Mouse (Mus musculus): ENCODE results near the gene Ehd1. TPM values are rescaled to one million over a fixed set of nuclear protein-coding genes. Genes with fewer than 3 reads are reported as not detected.
A peak's percentile ranks its signal among the peaks of the same experiment; 100 is the strongest.

Gene Ehd1
- total RNA-seq, 1 experiment: 162 TPM

DNA sequence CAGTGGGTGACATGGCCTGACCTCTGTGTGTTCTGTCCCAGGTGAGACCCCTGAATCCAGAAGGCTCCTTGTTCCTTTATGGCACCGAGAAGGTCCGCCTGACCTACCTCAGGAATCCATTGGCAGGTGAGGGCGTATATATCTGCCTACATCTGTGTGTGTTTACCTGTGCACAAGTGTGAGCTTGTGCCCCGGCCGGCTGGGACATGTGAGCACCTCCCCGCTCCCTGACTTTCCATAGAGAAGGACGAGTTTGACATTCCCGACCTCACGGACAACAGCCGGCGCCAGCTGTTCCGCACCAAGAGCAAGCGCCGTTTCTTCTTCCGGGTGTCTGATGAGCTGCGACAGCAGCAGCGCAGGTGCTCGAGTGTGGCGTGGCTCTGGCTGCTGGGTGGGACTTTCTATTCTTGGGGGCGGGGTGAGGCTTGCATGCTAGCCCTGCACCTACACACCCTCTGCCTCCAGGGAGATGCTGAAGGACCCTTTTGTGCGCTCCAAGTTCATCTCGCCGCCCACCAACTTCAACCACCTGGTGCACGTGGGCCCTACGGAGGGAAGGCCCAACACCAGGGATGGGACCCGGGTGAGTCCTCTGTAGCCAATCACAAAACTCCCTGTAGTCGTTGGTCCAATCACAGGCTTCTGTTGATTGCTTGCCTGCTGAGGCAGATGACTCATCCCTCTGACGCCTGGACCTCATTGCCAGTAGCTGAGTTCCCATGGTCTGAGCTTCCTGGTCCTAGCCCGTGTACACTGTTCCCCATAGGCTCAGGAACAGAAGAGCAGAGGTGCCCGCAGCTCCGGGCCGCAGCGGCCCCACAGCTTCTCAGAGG is 45.5 kb downstream of the Ehd1 start:
- peaks cover 64% of the 10 kb centered on the region for H3K36me3 ChIP-seq (ENCODE audit: control insufficient read depth, insufficient read depth, low read length, poor library complexity, severe bottlenecking)
- no peaks in the 10 kb centered on the region for H3K9me3 ChIP-seq (ENCODE audit: control insufficient read depth, insufficient read depth, low read depth, low read length)
- DNase-seq (ENCODE audit: low read depth, low spot score): peak; percentile 75
- TF ChIP-seq CHD2 (IDR thresholded peaks at IDR 0.05; ENCODE audit: low read depth, low read length) (peak; percentile 70), MAFK (IDR thresholded peaks at IDR 0.05; ENCODE audit: insufficient read depth, low read depth, low read length) (no peak)
- peaks cover 0 to 19% of the 10 kb centered on the region in 2 experiments; a peak in 3 of 4 replicates for H3K4me1 ChIP-seq (ENCODE audit: control insufficient read depth in 2 of 2, insufficient read depth in 2 of 2, low read length in 2 of 2, poor library complexity in 1 of 2)
- 0 out of 2 replicates have a peak overlapping the region, but pooled peaks have one; percentile 2 for H3K9ac ChIP-seq (ENCODE audit: insufficient read depth, low read depth, low read length, poor library complexity, severe bottlenecking)
- H3K4me3 ChIP-seq (ENCODE audit: insufficient read depth in 1 of 2, low read depth in 1 of 2, low read length in 2 of 2, poor library complexity in 1 of 2, severe bottlenecking in 1 of 2): peak overlapping the region in 1 of 2 experiments; percentile 10; a peak in 1 of 4 replicates
- H3K27ac ChIP-seq (ENCODE audit: insufficient read depth, low read depth, low read length, poor library complexity, severe bottlenecking): no peak overlapping the region
- in situ Hi-C loops (cut with MboI; ENCODE audit: low sequenced_read_pairs in 2 of 2, unreplicated experiment in 2 of 2): no loop called here

DNA sequence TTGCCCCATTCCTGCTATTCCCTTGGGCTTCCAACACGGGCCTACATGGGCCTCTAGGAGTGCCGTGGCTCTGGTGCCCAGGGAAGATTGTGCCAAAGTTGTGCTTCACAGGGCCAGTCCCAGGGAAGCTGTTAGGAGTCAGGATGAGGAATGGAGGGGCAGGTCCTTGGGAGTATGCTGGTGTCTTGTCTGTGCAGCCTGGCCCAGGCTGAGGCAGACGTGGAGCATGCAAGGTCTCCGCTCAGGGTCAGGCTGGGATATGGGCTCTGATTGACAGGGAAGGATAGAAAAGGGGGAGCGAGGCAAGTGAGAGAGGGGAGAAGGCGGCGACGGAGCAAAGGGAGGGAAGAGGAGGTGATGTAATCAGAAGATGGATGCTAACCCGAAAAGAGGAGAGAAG is 48.2 kb downstream of the Ehd1 start:
- in situ Hi-C loops (cut with MboI; ENCODE audit: low sequenced_read_pairs in 2 of 2, unreplicated experiment in 2 of 2): no loop called here
- Histone ChIP-seq H3K27ac (ENCODE audit: insufficient read depth, low read depth, low read length, poor library complexity, severe bottlenecking) (no peak overlapping the region), H3K4me3 (ENCODE audit: insufficient read depth in 1 of 2, low read depth in 1 of 2, low read length in 2 of 2, poor library complexity in 1 of 2, severe bottlenecking in 1 of 2) (no peak overlapping the region), H3K4me1 (ENCODE audit: control insufficient read depth in 2 of 2, insufficient read depth in 2 of 2, low read length in 2 of 2, poor library complexity in 1 of 2) (peaks cover 0 to 19% of the 10 kb centered on the region in 2 experiments; a peak in 3 of 4 replicates), H3K9ac (ENCODE audit: insufficient read depth, low read depth, low read length, poor library complexity, severe bottlenecking) (no peak overlapping the region), H3K9me3 (ENCODE audit: control insufficient read depth, insufficient read depth, low read depth, low read length) (no peaks in the 10 kb centered on the region), H3K36me3 (ENCODE audit: control insufficient read depth, insufficient read depth, low read length, poor library complexity, severe bottlenecking) (peaks cover 40% of the 10 kb centered on the region)
- DNase-seq (ENCODE audit: low read depth, low spot score): no peak
- TF ChIP-seq ZNF384 (IDR thresholded peaks at IDR 0.05; ENCODE audit: low read depth, low read length) (no peak), MAFK (IDR thresholded peaks at IDR 0.05; ENCODE audit: insufficient read depth, low read depth, low read length) (no peak), ZC3H11A (IDR thresholded peaks at IDR 0.05; ENCODE audit: borderline replicate concordance, low read depth, low read length) (no peak), HCFC1 (IDR thresholded peaks at IDR 0.05; ENCODE audit: borderline replicate concordance, insufficient read depth, low read length) (no peak), CHD2 (IDR thresholded peaks at IDR 0.05; ENCODE audit: low read depth, low read length) (no peak)

DNA sequence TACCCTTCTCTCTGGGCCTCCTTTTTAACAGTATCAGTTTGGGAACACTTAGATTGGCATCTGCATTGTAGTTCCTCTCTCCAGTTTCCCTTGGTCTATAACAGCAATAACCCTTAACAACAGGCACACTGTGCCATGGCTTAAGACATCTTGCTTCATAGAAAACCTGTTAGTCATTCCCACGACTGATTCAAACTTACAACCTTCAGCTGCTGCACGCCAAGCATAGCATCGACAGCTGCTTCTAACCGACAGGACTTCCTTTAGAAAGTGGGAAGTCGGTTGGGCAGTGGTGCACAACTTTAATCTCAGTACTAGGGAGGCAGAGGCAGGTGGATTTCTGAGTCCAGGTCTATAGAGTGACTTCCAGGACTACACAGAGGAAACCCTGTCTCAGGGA is 54.7 kb downstream of the Ehd1 start:
- in situ Hi-C loops (cut with MboI; ENCODE audit: low sequenced_read_pairs in 2 of 2, unreplicated experiment in 2 of 2): no loop called here
- Histone ChIP-seq H3K9me3 (ENCODE audit: control insufficient read depth, insufficient read depth, low read depth, low read length) (no peaks in the 10 kb centered on the region), H3K36me3 (ENCODE audit: control insufficient read depth, insufficient read depth, low read length, poor library complexity, severe bottlenecking) (0 out of 2 replicates have a peak, but pooled peaks cover under 1% of the 10 kb centered on the region), H3K4me3 (ENCODE audit: insufficient read depth in 1 of 2, low read depth in 1 of 2, low read length in 2 of 2, poor library complexity in 1 of 2, severe bottlenecking in 1 of 2) (no peak overlapping the region), H3K4me1 (ENCODE audit: control insufficient read depth in 2 of 2, insufficient read depth in 2 of 2, low read length in 2 of 2, poor library complexity in 1 of 2) (peaks cover 3 to 5% of the 10 kb centered on the region in 2 experiments), H3K9ac (ENCODE audit: insufficient read depth, low read depth, low read length, poor library complexity, severe bottlenecking) (no peak overlapping the region), H3K27ac (ENCODE audit: insufficient read depth, low read depth, low read length, poor library complexity, severe bottlenecking) (no peak overlapping the region)
- DNase-seq (ENCODE audit: low read depth, low spot score): no peak
- TF ChIP-seq CHD2 (IDR thresholded peaks at IDR 0.05; ENCODE audit: low read depth, low read length) (no peak), MAFK (IDR thresholded peaks at IDR 0.05; ENCODE audit: insufficient read depth, low read depth, low read length) (no peak), ZC3H11A (IDR thresholded peaks at IDR 0.05; ENCODE audit: borderline replicate concordance, low read depth, low read length) (no peak), ZNF384 (IDR thresholded peaks at IDR 0.05; ENCODE audit: low read depth, low read length) (no peak), HCFC1 (IDR thresholded peaks at IDR 0.05; ENCODE audit: borderline replicate concordance, insufficient read depth, low read length) (no peak)

DNA sequence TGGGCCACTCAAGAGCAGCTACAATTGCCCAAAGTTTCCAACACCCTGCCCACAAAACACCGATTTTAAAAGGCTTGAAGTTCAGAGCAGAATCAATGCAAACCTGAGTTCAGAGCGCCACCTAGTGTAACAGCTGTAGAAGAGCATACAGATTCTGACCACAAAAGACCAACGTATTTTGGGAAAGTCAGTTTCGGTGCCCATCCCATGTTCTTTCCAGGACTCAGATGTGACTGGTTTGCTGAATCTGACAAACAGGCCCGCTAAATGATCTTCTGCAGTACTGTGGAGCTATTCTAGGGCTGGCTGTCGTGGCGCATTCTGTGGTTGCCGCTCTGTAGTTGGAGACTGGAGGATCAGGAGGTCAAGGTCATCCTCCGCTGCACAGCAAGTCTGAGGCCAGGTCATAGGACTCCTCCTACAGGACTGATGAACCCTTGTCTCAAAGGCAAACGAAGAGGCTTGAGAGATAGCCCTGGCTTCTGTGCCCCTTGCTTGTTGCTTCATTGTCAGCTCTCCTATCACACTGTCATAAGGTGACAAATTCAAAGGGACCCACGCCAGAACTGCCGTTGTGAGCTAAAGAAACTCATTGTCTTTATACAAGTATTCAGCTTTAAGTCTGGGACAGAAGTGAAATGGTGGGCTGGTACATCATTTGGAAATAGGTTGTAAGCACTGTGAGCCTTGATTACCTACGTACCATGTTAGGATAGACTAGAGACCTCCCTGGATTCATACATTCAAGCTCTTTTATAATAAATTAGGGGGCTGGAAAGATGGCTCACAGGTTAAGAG is 55.4 kb downstream of the Ehd1 start:
- Histone ChIP-seq H3K4me3 (ENCODE audit: insufficient read depth in 1 of 2, low read depth in 1 of 2, low read length in 2 of 2, poor library complexity in 1 of 2, severe bottlenecking in 1 of 2) (no peak overlapping the region), H3K9ac (ENCODE audit: insufficient read depth, low read depth, low read length, poor library complexity, severe bottlenecking) (no peak overlapping the region), H3K4me1 (ENCODE audit: control insufficient read depth in 2 of 2, insufficient read depth in 2 of 2, low read length in 2 of 2, poor library complexity in 1 of 2) (peaks cover 5 to 9% of the 10 kb centered on the region in 2 experiments), H3K27ac (ENCODE audit: insufficient read depth, low read depth, low read length, poor library complexity, severe bottlenecking) (no peak overlapping the region), H3K36me3 (ENCODE audit: control insufficient read depth, insufficient read depth, low read length, poor library complexity, severe bottlenecking) (peaks cover under 1% of the 10 kb centered on the region; the same call in 1 of the 2 replicates), H3K9me3 (ENCODE audit: control insufficient read depth, insufficient read depth, low read depth, low read length) (no peaks in the 10 kb centered on the region)
- peak; percentile 35; the same call in 1 of the 2 replicates for TF ChIP-seq ZC3H11A (IDR thresholded peaks at IDR 0.05; ENCODE audit: borderline replicate concordance, low read depth, low read length)
- TF ChIP-seq MAFK (IDR thresholded peaks at IDR 0.05; ENCODE audit: insufficient read depth, low read depth, low read length): no peak
- no peak for TF ChIP-seq ZNF384 (IDR thresholded peaks at IDR 0.05; ENCODE audit: low read depth, low read length)
- no peak for TF ChIP-seq CHD2 (IDR thresholded peaks at IDR 0.05; ENCODE audit: low read depth, low read length)
- TF ChIP-seq HCFC1 (IDR thresholded peaks at IDR 0.05; ENCODE audit: borderline replicate concordance, insufficient read depth, low read length): no peak
- in situ Hi-C loops (cut with MboI; ENCODE audit: low sequenced_read_pairs in 2 of 2, unreplicated experiment in 2 of 2): no loop called here
- peak; percentile 50 for DNase-seq (ENCODE audit: low read depth, low spot score)
